Mouse (Mus musculus): ENCODE results near the gene Acer3. TPM values are rescaled to one million over a fixed set of nuclear protein-coding genes. Genes with fewer than 3 reads are reported as not detected.

Gene Acer3
- polyA plus RNA-seq, 1 experiment from 2014 or later: 29.4 TPM

DNA sequence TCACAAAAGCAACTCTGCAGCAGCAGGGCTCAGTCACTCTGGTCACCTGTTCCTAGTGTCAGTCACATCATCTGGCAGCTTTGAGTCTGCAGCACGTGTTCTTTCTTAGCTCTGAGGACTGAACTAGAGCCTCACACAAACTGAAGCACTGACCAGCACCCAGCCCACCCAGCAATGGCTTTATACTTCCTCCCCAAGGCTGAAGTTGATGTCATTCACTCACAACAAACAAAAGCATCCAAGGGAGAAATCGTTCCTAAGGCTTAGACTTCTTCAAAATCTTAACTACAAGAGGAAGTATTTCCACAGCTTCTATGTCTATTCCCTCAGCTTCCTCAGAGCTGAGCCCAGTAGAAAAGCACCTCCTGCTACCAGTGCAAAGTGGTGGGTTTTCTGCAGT lies 7.3 kb upstream of the Acer3 start:
- Histone ChIP-seq H3K27ac (ENCODE audit: low read length) (no peak overlapping the region), H3K4me3 (ENCODE audit: low read length) (no peak overlapping the region), H3K27me3 (ENCODE audit: control insufficient read depth, insufficient read depth, low read depth, low read length) (no peaks in the 10 kb centered on the region), H3K4me2 (ENCODE audit: low read depth, low read length) (no peak overlapping the region), H3K36me3 (ENCODE audit: control insufficient read depth, insufficient read depth, low read length) (no peaks in the 10 kb centered on the region), H3K4me1 (replicated peaks; ENCODE audit: control insufficient read depth, insufficient read depth, low read length) (peaks cover 22% of the 10 kb centered on the region), H3K9ac (ENCODE audit: low read length) (no peak overlapping the region), H3K9me3 (ENCODE audit: control insufficient read depth, low read length) (no peaks in the 10 kb centered on the region)
- WGBS: 47% methylated on average over 2 of the region's 2 CpGs
- no peak for ATAC-seq (ENCODE audit: low read depth)

DNA sequence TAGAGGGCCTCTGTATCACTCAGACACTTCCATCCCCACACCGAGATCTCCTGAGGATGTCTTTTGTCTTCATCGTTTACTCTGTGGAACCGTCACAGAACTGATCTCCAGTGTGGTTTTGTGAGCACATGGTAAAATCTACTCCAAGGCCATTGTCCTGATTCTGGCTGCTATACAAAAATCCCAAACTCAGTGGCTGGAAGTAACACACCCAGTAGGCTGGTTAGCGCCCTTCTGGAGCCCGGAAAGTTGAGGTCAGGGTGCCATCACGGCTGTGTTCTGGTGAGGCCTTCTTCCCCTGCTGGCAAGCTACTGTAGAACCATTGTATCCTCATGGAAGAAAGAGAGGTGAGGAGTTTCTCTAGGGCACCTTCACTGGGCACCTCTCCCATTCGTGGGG lies 5.0 kb upstream of the Acer3 start:
- Histone ChIP-seq H3K4me1 (replicated peaks; ENCODE audit: control insufficient read depth, insufficient read depth, low read length) (peaks cover 14% of the 10 kb centered on the region), H3K27me3 (ENCODE audit: control insufficient read depth, insufficient read depth, low read depth, low read length) (no peaks in the 10 kb centered on the region), H3K4me3 (ENCODE audit: low read length) (no peak overlapping the region), H3K4me2 (ENCODE audit: low read depth, low read length) (no peak overlapping the region), H3K9me3 (ENCODE audit: control insufficient read depth, low read length) (no peaks in the 10 kb centered on the region), H3K36me3 (ENCODE audit: control insufficient read depth, insufficient read depth, low read length) (no peaks in the 10 kb centered on the region), H3K27ac (ENCODE audit: low read length) (no peak overlapping the region), H3K9ac (ENCODE audit: low read length) (no peak overlapping the region)
- WGBS: 79% methylated on average over 7 of the region's 7 CpGs
- ATAC-seq (ENCODE audit: low read depth): no peak

DNA sequence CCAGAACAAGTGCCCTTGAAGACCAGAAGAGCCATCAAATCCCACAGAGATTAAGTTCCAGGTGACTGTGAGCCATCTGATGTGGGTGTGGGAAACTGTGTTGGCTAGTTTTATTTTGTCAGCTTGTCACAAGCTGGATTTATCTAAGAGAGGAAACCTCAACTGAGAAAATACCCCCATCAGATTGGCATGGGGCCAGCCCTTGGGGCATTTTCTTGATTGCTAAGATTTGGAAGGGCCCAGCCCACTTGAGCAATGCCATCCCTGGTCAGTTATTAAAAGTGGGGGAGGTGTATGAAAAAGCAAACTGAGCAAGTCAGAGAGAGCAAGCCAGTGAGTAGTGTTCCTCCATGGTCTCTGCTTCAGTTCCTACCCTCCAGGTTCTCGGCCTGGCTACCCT lies 3.2 kb upstream of the Acer3 start:
- H3K4me2 ChIP-seq (ENCODE audit: low read depth, low read length): no peak overlapping the region
- no peak for ATAC-seq (ENCODE audit: low read depth)
- H3K9me3 ChIP-seq (ENCODE audit: control insufficient read depth, low read length): no peaks in the 10 kb centered on the region
- no peak overlapping the region for H3K27ac ChIP-seq (ENCODE audit: low read length)
- no peak overlapping the region for H3K9ac ChIP-seq (ENCODE audit: low read length)
- peaks cover 7% of the 10 kb centered on the region for H3K4me1 ChIP-seq (replicated peaks; ENCODE audit: control insufficient read depth, insufficient read depth, low read length)
- H3K4me3 ChIP-seq (ENCODE audit: low read length): no peak overlapping the region
- no peaks in the 10 kb centered on the region for H3K27me3 ChIP-seq (ENCODE audit: control insufficient read depth, insufficient read depth, low read depth, low read length)
- no peaks in the 10 kb centered on the region for H3K36me3 ChIP-seq (ENCODE audit: control insufficient read depth, insufficient read depth, low read length)
- 59% methylated on average over 1 of the region's 1 CpGs for WGBS

DNA sequence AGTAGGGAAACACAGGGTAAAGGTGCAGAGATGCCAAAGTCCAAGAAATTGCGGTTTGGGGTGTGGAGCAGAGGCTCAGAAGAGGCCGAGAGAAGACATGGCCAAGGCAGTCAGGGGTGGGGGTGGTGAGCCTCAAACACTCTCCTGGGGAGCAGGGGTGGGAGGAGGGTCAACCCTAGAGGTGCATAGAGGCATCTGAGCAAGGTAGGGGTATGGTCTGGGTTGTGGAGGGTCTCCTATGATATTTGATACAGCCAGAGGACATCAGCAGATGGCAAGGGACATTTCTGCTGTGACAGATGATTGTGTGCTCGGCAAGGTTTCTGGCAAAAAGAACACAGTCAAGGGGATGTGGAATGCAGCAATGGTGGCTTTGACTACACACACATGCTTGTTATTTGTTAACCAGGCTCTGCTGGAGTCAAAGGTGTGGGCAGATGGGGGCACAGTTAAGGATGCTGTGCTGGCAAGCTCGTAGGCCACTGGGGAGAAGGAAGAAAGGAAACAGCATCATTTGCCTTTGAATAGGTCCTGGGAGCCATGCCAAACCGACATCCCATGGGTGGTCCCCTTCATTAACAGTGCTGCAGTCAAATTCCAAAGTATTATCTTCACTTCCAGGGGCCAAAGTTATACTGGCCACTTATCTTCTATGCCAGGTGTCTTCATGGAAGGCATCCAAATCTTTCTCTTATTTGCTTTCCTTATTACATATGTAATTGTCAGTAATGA lies 2.4 kb upstream of the Acer3 start:
- Histone ChIP-seq H3K27me3 (ENCODE audit: control insufficient read depth, insufficient read depth, low read depth, low read length) (no peaks in the 10 kb centered on the region), H3K27ac (ENCODE audit: low read length) (no peak overlapping the region), H3K4me2 (ENCODE audit: low read depth, low read length) (no peak overlapping the region), H3K4me1 (replicated peaks; ENCODE audit: control insufficient read depth, insufficient read depth, low read length) (peaks cover 7% of the 10 kb centered on the region), H3K4me3 (ENCODE audit: low read length) (no peak overlapping the region), H3K9me3 (ENCODE audit: control insufficient read depth, low read length) (no peaks in the 10 kb centered on the region), H3K36me3 (ENCODE audit: control insufficient read depth, insufficient read depth, low read length) (no peaks in the 10 kb centered on the region), H3K9ac (ENCODE audit: low read length) (no peak overlapping the region)
- WGBS: 23% methylated on average over 5 of the region's 5 CpGs
- peak; percentile 69 for ATAC-seq (ENCODE audit: low read depth)

DNA sequence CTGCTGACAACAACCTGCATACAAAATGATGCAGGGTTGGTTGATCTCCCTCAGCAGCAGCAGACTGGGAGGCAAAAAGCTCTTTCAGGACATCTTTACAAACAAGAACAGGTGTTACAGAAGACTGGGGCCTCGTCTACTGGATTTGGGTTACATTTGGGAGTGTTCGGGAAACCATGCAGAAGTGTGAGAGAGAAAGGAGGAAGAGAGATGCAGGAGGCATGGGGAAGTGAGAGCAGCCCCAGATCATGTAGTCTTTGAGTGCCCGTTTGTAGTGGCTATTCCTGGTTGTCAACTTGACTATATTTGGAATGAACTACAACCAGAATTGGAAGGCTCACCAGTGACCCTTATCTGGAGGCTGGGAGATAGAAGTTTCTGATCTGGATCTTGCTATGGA lies 1.4 kb upstream of the Acer3 start:
- H3K36me3 ChIP-seq (ENCODE audit: control insufficient read depth, insufficient read depth, low read length): no peaks in the 10 kb centered on the region
- H3K4me2 ChIP-seq (ENCODE audit: low read depth, low read length): no peak overlapping the region
- no peaks in the 10 kb centered on the region for H3K9me3 ChIP-seq (ENCODE audit: control insufficient read depth, low read length)
- no peaks in the 10 kb centered on the region for H3K27me3 ChIP-seq (ENCODE audit: control insufficient read depth, insufficient read depth, low read depth, low read length)
- ATAC-seq (ENCODE audit: low read depth): no peak
- H3K4me1 ChIP-seq (replicated peaks; ENCODE audit: control insufficient read depth, insufficient read depth, low read length): peaks cover 7% of the 10 kb centered on the region
- WGBS: 70% methylated on average over 3 of the region's 3 CpGs
- H3K4me3 ChIP-seq (ENCODE audit: low read length): no peak overlapping the region
- no peak overlapping the region for H3K9ac ChIP-seq (ENCODE audit: low read length)
- H3K27ac ChIP-seq (ENCODE audit: low read length): no peak overlapping the region

DNA sequence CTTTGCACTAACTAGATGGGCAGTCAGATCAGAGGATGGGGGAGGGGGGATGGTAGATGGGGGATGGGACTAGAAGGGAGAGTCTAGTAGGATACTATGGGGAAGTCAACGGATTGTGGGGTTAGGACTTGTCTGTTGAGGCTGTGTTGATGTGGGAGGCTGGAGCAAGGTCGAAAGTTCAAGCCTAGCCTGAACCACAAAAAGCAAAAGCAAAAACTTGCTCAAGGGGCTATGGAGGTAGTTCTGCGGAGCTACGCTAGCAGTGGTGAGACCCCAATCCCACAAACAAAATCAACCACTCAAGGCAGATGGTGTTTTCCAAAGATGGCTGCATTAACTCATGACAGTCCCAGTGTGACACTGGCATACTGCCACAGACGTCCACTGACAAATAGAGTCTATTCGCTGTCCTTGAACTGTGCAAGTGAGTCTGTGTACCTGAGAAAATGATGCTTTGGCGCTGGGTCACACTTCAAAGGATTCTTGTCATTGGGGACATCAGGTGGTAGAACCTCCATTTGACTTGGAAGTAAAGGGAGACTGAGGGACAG lies 927 bp downstream of the Acer3 start:
- no peak for ATAC-seq (ENCODE audit: low read depth)
- H3K4me3 ChIP-seq (ENCODE audit: low read length): no peak overlapping the region
- 81% methylated on average over 7 of the region's 7 CpGs for WGBS
- H3K4me1 ChIP-seq (replicated peaks; ENCODE audit: control insufficient read depth, insufficient read depth, low read length): peaks cover 7% of the 10 kb centered on the region
- no peaks in the 10 kb centered on the region for H3K9me3 ChIP-seq (ENCODE audit: control insufficient read depth, low read length)
- no peak overlapping the region for H3K9ac ChIP-seq (ENCODE audit: low read length)
- no peak overlapping the region for H3K4me2 ChIP-seq (ENCODE audit: low read depth, low read length)
- no peaks in the 10 kb centered on the region for H3K36me3 ChIP-seq (ENCODE audit: control insufficient read depth, insufficient read depth, low read length)
- H3K27ac ChIP-seq (ENCODE audit: low read length): no peak overlapping the region
- no peaks in the 10 kb centered on the region for H3K27me3 ChIP-seq (ENCODE audit: control insufficient read depth, insufficient read depth, low read depth, low read length)

DNA sequence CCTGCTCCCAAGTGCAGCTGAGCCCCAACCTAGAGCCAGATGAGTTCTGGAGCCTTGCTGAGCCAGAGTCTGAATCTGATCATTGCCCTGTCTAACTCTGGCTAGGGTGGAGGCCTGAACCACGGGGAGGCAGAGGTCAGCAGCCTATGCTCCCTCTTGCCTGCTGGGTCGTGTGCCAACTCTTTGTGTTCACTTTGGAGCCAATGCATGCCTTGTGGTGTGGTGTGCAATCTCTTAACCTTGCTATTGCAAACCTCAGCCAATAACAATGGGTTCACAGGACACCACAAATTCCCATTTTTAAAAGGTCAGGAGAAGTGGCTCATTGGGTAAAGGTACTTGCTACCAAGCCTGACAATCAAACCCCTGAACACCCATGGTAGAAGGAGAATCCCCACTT lies 4.4 kb downstream of the Acer3 start:
- Histone ChIP-seq H3K27me3 (ENCODE audit: control insufficient read depth, insufficient read depth, low read depth, low read length) (no peaks in the 10 kb centered on the region), H3K27ac (ENCODE audit: low read length) (no peak overlapping the region), H3K36me3 (ENCODE audit: control insufficient read depth, insufficient read depth, low read length) (no peaks in the 10 kb centered on the region), H3K9ac (ENCODE audit: low read length) (no peak overlapping the region), H3K9me3 (ENCODE audit: control insufficient read depth, low read length) (no peaks in the 10 kb centered on the region), H3K4me1 (replicated peaks; ENCODE audit: control insufficient read depth, insufficient read depth, low read length) (no peaks in the 10 kb centered on the region), H3K4me3 (ENCODE audit: low read length) (no peak overlapping the region), H3K4me2 (ENCODE audit: low read depth, low read length) (no peak overlapping the region)
- 50% methylated on average over 2 of the region's 2 CpGs for WGBS
- ATAC-seq (ENCODE audit: low read depth): no peak

DNA sequence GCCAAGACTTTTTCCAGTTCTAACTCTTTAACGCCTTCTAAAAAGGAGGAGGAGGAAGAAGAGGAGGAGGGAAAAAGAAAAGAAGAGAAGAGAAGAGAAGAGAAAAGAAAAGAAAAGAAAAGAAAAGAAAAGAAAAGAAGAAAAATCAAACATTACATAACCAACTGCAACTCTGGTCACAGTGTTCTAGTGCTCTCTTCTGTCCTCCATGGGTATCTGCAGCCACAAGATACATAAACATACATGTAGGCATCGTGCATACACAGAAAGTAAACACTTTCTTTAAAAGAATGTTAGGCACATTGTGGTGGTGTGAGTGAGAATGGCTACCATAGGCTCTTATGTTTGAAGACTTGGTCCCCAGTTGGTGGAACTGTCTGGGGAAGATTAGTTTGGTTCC lies 5.9 kb downstream of the Acer3 start:
- H3K4me1 ChIP-seq (replicated peaks; ENCODE audit: control insufficient read depth, insufficient read depth, low read length): no peaks in the 10 kb centered on the region
- no peaks in the 10 kb centered on the region for H3K9me3 ChIP-seq (ENCODE audit: control insufficient read depth, low read length)
- no peak overlapping the region for H3K9ac ChIP-seq (ENCODE audit: low read length)
- H3K4me2 ChIP-seq (ENCODE audit: low read depth, low read length): no peak overlapping the region
- H3K4me3 ChIP-seq (ENCODE audit: low read length): no peak overlapping the region
- no peak for ATAC-seq (ENCODE audit: low read depth)
- H3K36me3 ChIP-seq (ENCODE audit: control insufficient read depth, insufficient read depth, low read length): no peaks in the 10 kb centered on the region
- no peaks in the 10 kb centered on the region for H3K27me3 ChIP-seq (ENCODE audit: control insufficient read depth, insufficient read depth, low read depth, low read length)
- WGBS: 69% methylated on average over 2 of the region's 2 CpGs
- no peak overlapping the region for H3K27ac ChIP-seq (ENCODE audit: low read length)

DNA sequence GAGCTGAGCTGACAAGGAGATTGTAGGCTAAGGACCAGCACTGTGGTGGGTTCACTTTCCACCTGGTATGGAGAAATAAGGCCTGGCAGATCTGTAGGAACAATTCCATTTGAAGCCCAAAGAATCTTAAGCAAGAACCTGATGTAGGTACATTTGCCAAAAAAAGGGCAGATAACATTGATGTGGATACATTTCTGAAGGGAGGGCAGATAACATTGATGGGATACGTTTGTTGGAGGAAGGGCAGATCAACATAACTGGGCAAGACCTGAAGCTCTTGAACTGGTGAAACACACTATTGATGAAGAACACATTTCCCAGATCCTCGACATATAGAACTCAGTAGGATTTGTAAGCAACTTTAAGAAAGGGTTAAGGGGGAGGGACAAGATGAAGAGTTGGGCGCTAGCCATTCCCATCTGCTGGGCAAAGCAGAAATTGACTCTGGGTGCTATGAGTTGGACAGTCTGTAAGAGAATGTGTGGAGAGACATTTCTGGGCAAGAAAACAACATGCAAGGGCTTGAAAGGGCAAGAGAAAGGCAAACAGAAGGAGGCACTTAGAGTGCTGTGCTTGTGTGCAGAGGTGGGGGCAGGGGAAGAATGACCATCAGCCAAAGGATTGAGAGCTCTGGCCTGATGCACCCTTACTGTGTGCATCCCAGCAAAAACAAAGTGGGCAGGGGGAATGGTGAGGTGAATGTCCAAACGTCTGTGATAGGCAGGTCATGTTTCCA lies 8.7 kb downstream of the Acer3 start:
- no peak for ATAC-seq (ENCODE audit: low read depth)
- WGBS: 35% methylated on average over 4 of the region's 4 CpGs

More for the DNA sequence above, 8.7 kb downstream of the Acer3 start:
- Histone ChIP-seq H3K4me2 (ENCODE audit: low read depth, low read length) (no peak overlapping the region), H3K27me3 (ENCODE audit: control insufficient read depth, insufficient read depth, low read depth, low read length) (no peaks in the 10 kb centered on the region), H3K36me3 (ENCODE audit: control insufficient read depth, insufficient read depth, low read length) (no peaks in the 10 kb centered on the region), H3K9ac (ENCODE audit: low read length) (no peak overlapping the region), H3K9me3 (ENCODE audit: control insufficient read depth, low read length) (no peaks in the 10 kb centered on the region), H3K27ac (ENCODE audit: low read length) (no peak overlapping the region), H3K4me3 (ENCODE audit: low read length) (no peak overlapping the region), H3K4me1 (replicated peaks; ENCODE audit: control insufficient read depth, insufficient read depth, low read length) (peaks cover 3% of the 10 kb centered on the region)

Data from lung, embryonic 16.5 days (tissue).